Mouse (Mus musculus) cerebellum, postnatal 14 days (tissue): ENCODE data around the gene Camta1.

Experiments used
- DNase-seq, 2 experiments: peaks; one replicate each; pipeline ENCODE4 v3.0.0; 2021; ENCODE audit warnings: mixed read lengths in 2 of 2

Camta1 gene

DNA sequence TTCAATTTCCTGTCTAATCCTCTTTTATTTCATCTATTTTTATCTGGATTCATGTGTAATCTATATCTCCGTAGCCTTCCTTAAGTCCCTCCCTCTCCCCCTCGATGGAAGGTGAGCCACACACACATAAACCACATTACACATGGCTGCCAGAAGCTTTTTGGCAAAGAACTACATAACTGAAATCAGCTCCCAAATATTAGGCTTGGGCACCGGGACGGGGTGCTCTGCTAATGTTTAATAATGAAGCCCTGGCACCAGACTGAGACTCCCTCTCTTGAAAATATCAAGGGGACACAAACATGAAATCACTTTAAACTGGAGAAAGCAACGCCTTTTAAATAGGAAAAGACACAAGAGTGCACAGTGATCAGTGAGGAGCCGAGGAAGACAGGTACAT, 755.8 kb downstream of the Camta1 start:
- peak; percentile 46 to 51 for DNase-seq

DNA sequence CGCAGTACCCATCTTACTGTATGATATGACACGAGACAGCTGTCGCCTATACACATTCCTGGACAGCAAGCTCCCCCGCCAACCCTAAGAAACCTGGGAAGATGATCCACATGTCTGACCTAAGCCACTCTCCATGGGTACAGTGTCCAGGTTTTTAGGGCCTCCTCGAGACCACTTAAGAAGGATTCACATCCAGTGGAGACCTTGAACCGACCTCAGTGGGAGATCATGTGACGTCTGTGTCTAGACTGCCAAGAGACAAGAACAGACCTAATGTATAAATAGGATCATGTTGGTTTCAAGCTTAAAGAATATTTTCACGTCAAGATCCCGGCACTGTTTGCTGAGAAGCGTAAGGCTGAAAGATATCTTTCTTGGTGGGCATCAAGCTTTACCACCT, 757.5 kb downstream of the Camta1 start:
- DNase-seq = peak; percentile 24 to 32

DNA sequence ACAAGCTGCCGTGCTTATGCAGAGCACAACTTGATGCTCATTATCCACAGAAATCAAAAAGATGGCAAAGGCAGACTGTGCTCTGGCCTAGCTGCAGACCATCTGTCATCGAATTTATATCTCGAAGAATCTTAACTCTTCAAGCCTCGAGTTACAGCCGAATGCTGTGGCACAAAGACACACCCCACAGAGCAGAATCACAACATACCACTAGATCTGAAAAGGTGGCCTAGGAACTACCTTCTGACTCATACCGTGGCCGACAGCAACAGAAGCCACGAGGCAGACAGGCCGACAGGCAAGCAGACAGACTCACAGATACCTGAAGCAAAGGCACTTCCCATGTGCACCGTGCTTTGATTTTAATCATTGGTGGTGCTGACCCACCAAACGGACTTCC, 758.0 kb downstream of the Camta1 start:
- peak; percentile 37 to 65 for DNase-seq

DNA sequence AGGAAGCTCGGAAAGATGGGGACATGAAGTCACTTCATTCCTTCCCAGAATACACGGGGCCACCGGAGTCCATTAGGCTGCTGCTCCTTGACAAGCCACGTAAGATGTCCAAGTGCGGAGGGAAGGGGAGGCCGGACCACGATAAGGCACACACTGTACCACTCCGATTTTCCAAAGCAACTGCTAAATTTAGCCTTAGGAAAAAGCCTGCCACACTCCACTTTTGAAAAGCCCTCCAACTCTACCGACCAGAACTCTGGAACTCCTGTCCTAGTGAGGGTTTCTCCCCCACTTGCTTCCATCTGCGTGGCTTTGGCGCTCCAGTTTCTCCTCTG, 764.6 kb downstream of the Camta1 start:
- no peak for DNase-seq

DNA sequence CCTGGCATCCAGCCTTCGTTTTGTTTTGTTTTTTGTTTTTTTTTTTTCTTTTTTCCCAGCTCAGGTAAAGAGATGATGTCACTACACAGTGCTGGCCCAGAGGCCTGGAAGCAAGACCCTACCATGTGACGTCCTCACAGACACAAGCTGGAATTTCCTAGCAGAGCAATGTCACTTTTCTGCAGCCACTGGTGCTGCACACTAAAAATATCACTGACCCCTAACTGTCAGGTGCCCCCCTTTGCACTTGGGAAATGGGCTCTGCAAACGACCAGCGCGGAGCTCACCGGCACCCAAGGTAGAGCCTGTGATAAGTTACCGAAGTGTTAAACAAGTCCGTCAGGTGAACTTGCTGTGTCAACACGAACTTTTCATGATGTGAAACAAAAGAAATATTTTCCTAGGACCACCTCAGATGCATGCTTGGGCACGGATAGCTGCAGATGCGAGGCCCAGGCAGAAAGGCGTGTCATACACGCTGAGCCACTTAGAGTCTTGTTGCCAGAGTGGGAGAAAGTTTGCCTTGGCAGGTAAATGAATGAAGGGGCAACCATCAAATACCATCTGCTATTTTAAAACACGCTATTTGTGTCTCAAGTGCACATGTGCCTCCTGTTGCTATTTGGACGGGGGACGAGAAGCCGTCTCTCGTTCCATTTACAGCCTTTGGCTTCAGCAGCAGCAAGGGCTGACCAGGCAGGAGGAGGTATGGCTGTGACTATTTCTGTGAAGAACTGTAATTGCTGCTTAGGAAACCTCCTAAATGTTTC, 765.2 kb downstream of the Camta1 start:
- peak; percentile 53 to 65 for DNase-seq

DNA sequence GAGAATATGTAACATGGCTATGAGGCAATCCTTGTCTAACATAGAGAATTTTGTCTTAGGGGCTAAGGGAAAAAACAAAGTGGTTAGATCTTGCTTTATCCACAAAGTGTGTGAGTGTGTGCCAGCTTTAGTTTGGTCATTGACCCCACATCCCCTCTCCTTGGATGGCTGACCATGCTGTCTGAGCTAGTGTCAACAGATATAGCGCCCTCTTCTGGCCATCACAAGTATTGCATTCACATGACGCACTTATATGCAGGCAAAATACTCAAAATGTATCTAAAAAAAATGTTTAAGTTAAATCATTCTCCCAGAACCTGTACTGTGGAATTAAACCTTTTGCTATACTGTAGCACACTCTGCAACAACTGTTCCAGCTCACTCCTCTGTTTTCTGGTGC, 766.5 kb downstream of the Camta1 start:
- peak; percentile 70 to 88 for DNase-seq

DNA sequence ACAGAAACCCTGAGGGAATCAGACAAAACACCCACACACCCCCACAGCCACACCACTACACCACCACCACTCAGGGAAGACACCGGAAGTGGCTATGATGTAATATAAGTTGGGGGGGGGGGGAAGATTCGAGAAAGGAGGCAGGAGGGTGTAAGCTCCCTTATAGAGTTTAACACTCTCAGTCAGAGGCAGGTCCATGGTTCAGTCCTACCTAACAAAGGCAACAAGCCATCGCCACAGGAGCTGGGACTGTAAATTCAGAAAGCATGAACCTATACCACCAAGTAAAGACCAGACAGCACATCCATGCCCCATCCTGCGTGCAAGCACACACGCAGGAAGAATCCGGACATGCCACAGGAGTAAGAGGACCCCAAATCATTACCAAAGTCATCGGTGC, 772.4 kb downstream of the Camta1 start, which contains the start of gene Gm13090:
TSS of gene Gm13090 (plus strand) at position 301 of the 400 bp plus-strand sequence.
- DNase-seq = no peak

DNA sequence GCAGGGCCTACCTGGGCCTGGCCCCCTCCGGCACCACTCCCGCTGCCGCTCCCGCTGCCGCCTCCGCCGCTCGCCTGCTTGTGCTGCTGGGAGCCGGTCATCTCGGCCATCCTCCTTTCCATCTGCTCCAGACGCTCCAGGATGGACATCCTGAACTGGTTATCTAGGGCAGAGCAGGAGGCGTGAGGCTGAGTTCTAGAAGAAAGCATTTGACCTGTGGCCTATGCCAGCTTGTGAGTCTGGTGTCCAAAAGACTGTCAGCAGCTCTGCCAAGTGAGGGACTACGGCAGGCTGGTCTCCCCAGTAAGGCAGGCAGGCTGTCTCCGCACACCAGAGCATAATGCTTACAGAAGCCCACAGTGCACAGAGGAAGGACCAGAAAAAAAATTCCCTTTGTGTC, 772.9 kb downstream of the Camta1 start:
- peak; percentile 84 to 88 for DNase-seq

DNA sequence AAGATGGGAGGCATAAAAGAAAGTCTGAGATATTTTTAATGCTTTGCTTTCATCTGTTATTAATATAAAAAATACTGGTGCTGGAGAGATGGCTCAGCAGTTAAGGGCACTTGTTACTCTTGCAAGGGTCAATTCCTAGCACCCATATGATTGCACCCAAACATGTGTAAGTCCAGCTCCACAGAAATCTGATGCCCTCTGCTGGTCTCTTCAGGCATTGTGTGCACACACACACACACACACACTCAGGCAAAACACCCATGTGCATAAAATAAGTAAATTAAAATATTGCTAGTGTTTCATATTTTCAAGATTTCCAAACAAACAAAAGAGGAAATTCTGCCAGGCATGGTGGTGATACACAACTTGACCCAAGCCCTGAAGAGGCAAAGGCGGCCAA, 774.3 kb downstream of the Camta1 start:
- DNase-seq = peak; percentile 26 to 46

DNA sequence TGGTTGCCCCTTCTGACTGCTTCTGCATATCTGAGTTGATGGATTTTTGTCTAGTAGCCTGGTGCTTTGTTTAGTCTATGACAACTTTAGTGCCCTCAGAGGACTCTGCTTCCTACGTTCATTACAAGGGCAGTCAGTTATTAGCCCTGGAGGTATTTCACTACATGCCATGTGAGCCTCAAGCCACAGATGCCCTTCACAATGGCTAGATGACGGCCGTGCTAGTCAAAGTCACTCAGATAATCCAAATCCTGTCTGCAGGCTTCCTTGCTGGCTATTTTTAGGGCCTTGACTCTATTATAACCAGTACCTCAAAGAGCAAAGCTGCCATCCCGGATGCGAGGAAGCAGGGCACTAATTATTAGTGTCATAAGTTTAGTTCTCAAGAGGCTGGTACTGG, 778.6 kb downstream of the Camta1 start:
- DNase-seq = no peak

DNA sequence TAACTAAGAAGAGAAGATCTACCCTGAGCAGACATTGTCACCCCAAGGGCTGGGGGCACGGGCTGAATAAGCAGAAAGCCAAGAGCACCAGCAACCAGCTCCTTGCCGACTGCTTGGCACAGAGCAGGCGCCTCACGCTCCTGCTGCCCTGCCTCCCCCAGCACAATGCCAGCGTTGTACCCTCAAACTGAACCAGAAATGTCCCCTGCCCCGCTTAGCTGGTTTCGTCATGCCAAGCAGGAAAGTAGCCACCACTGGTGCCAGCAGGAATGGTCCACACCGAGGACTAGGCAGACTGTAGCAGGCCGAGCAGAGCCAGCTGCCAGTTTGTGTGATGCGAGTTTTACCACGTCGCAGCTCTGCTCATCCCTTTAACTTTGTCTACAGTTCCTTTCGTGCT, 779.7 kb downstream of the Camta1 start:
- DNase-seq = no peak

DNA sequence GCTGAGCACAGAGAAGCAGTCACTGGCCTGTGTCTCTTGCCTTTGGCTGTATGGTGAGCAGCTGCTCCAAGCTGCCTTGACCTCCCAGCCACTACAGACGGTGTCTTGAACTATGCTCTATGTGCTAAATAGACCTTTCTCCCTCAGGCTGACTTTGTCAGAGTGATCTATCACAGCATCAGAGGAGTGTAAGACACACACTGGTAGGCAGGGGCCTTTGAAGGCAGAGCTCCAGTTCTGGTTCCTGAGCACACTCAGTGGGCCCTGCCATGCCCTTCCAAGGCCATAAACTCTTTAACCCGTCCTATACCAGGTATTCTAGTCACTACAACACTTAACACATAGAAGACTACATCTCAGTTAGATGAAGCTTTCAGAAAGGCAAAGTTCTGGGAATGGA, 780.3 kb downstream of the Camta1 start:
- DNase-seq = no peak

DNA sequence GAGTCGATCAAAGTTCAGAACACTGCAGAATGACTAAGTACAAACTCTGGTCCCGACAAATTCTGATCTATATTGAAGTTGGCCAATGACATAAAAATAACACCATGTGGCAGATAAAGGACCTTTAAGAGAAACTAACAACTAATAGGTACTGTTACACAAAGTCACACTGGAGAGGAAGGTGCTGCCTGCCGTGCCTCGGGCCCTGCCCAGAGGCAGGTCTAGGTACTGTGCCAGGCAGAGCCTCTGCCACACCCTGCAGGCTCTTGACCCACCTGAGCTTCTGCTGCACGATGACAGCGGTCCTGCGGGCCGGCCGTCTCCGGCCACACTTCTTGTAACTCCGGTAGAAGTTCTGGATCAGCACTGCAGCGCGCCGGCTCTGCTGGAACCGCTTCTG, 786.9 kb downstream of the Camta1 start:
- no peak for DNase-seq

DNA sequence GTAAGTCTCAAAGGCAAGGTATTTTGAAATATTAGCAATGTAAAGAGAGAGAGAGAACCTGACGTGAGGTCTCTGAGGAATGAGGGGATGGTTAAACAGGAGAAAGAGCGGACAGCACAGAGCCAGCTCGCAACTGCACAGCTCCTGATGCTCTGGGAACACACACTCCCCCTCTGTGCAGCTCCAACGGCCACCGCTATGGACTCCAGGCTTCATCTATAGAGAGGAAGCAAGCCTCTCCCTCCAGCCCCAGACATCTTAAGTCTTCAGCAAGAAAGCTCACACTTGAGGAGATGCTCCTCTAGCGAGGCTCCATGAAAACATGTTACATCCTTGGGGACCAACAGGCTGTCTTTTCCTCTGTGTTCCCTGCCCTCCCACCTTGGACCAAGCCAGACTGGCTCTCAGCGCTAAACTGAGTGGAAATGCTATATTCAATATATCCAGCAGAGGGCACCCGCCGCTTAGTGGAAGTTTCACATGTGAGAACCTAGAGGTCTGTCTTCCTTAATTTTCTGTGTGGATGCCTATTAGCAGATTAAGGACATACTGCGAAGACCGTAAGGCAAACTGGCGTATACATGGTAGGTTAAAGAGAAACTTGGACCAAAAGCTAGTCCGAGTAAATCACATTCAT, 788.5 kb downstream of the Camta1 start:
- peak; percentile 94 for DNase-seq

DNA sequence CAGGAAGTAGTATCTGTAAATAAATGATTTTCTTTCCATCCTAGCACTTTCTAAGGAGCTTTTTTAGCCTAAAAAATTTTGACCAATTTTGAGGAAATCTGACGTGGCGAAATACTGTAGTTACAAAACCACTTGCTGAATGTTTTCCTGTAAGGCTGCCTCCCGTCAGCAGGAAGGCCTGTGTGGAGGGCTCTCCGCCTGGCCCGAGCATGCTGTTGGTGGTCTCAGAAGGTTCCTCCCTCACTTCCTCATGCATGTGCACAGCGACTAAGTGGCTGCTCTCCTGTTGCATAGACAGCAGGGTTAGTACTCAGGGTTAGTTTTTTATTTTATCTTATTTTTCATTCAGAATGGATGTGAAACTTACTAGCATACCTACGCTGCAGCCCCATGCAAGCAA, 790.7 kb downstream of the Camta1 start:
- DNase-seq = no peak

DNA sequence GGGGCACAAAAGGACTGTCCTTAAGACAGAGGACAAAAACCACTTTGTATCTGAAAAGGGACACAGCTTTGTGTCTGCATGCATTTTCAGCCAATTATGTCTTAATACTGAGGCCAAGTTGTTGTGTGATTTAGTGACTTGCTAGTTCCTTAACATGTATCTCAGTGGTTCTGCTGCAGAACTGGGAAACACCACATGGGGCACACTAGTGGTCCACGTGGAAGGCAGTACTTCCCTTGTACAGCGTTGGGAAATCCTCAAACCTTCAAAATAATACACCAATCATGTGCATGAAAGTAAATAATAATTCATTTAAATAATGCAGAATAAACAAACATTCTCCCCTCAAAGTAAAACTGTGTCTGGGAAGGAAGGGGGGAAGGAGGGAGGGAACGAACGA, 792.9 kb downstream of the Camta1 start:
- no peak for DNase-seq

DNA sequence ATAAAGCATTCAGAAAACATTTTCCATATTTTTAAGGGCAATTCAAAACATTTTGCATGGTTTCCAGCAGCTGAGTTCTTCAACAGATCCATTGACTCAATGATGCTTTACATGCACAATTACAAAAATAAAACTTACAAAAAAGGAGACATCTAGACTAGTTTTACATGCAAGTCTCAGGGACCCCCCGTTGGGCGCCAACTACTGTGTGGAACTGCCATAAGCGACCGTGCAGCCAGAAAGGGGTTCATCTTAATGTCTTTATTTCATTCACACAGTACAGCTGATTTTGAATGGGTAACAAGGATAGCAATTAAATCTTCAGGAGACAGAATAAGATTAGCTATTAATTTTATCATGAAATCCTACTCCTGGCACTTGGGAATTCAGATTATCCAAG, 802.1 kb downstream of the Camta1 start:
- peak in 1 of 2 experiments; percentile 51 for DNase-seq

DNA sequence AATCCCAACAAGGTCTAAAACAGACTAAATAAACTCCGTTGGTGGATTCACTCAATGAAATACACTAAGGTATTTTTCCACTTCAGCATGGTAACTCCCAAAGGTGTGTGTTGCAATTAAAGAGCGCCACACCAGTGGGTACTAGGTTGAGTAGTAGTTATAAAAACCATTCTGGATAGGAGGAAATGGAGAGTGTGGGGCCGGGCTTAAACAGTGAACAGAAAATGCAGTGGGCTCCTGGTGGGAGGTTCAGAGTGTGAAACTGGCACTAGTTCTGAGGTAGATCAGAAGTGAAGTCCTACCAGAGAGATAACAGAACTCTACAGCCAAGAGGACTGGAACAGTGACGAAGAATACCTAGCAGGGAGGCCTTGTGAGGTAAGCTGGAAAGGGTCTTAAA, 803.0 kb downstream of the Camta1 start:
- DNase-seq = peak in 1 of 2 experiments; percentile 27

DNA sequence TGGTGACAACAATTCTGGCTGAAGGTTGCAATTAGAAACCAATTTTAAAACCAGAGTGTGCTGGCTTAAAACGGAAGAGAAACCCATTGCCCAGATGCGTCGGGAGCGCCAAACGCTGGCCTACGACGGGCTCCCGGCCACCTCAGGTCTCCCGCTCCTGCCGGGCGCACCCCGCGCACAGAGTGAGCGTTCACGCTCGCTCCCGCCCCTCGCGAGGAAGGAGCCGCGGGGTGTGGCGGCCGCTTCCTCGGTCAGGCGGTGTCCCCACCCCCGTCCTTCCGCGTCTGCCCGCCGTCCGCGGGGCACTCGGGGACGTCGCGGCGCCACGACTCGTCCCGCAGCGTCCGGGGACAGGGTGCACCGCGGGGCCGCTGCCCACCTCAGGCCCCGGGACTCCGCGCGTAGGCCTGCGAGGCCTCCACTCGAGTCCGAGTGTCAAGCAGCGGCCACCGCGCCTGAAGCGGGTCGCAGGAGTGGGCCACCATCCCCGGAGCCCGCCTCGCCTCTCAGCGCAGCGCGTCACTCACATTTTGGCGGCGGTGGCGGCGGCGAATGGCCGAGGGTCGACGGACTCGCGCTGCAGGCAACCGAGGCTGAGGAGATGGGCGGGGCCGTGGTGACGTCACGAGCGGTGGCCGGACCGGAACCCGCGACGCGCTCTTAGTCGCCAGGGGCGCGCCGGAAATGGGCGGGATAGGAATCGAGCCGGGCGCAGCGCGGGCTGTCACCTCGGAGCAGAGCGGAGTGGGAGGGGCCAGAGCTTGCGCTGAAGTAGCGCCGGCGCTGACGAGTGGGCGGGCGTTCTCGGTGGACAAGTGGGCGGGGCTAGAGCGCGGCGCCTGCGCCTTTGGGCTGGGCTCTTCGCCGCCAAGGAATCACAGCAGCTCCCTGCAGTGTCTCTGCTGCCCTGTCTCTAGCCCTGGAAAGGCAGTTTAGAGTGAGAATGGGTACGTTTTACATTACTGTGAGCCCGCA, 804.0 kb downstream of the Camta1 start, which contains the start of gene Vamp3:
TSS of gene Vamp3 (minus strand) at position 617 of the 975 bp plus-strand sequence.
- DNase-seq = peak; percentile 100

DNA sequence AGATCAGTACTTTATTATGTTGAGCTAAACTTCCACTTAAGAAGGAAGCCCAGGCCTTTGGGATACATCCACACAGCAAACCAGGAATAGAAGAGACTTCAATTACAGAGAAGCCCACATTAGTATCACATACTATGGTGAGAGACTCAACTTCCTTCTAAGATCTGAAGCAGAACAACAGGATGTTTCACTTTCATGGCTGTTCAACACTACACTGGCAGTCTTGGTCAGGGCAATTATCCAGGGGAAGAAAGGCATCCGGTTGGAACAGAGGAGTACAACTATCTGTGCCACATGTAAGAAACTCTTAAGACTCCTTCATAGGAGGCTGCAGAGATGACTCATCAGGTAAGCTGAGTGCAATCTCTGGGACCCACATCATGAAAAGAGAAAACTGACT, 810.5 kb downstream of the Camta1 start:
- DNase-seq = no peak

DNA sequence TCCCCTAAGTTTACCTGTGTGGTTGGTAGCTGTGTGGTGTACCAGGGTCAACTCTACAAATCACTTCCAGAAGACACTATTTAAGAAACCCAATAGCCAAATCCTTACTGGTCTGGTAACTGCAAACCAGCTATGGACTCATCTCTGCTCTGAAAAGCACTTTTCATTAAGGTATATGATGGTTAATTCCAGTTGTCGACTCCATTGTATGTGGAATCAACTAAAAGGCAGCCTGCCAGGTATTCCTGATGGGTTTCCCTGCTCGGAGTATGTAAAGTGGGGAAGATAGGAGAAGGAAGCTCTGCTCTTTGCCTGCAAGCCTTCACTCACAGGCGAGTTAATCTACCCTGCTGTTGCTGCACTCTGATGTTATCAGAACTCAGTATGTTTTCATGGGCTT, 815.2 kb downstream of the Camta1 start:
- no peak for DNase-seq

DNA sequence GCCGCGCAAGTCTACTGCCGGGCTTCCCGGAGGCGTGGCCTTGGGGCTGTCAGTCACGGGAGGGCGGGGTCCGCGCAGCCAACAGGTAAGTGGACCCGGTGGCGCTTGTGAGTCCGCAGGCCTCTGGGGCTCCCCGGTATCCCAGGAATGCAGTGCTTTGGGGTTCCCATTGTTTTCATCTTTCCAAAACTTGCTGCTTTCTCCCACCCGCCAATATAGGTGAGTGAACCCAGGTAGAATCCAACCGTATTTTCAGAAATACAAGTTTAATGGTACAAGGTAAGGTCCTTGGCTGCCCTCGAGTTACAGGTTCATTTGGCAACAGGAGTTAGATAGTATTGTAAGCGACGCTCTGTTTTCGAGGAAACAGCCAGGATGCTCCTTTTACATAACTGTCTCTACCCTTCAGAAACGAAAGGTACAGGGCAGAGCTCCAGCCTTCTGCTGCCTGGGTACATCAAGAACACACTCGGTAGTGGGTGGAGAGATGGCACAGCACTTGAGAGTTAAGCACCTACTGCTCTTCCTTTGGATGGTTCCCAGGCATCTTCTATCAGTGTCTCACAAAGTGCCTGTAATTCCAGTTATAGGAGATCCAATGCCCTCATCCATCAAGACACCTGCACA, 816.6 kb downstream of the Camta1 start:
- DNase-seq = peak in 1 of 2 experiments; percentile 37
